Mouse (Mus musculus) intestine, embryonic 14.5 days (tissue): ENCODE results near the gene Agbl3. TPM values are rescaled to one million over a fixed set of nuclear protein-coding genes. Genes with fewer than 3 reads are reported as not detected.

Source experiments
- ATAC-seq: fragments of 200-750 bp; cut with Nextera tagmentation; replicated peaks from 2 replicates; pipeline ENCODE4 v1.8.0; 2017; ENCODE audit warnings: low read depth, moderate number of reproducible peaks, moderate TSS enrichment, moderate library complexity; ENCODE audit not compliant: low FRiP score, low TSS enrichment
- DNase-seq: peaks from one replicate; pipeline ENCODE4 v3.0.0-alpha.2; 2018; ENCODE audit warnings: low spot score
- H3K27ac ChIP-seq: fragments of 300-500 bp; sonication (generic); 2 replicates; pipeline ENCODE4 v1.5.1; 2014; ENCODE audit warnings: low read depth, mild to moderate bottlenecking, control low read depth
- H3K27me3 ChIP-seq: fragments of 300-500 bp; sonication (generic); replicated peaks from 2 replicates; pipeline ENCODE4 v1.6.1; 2014; ENCODE audit warnings: low read length, control low read depth; ENCODE audit not compliant: control insufficient read depth, insufficient read depth
- H3K36me3 ChIP-seq: fragments of 300-500 bp; sonication (generic); 2 replicates; pipeline ENCODE4 v1.6.1; 2014; ENCODE audit warnings: low read length, control low read depth; ENCODE audit not compliant: control insufficient read depth, insufficient read depth
- H3K4me1 ChIP-seq: fragments of 300-500 bp; sonication (generic); replicated peaks from 2 replicates; pipeline ENCODE4 v1.6.1; 2014; ENCODE audit warnings: low read length, control low read depth, mixed read lengths; ENCODE audit not compliant: control insufficient read depth, insufficient read depth
- H3K4me2 ChIP-seq: fragments of 300-500 bp; sonication (generic); 2 replicates; pipeline ENCODE4 v1.6.1; 2014; ENCODE audit warnings: low read length
- H3K4me3 ChIP-seq: fragments of 300-500 bp; sonication (generic); 2 replicates; pipeline ENCODE4 v1.5.1; 2014; ENCODE audit warnings: low read depth, low read length, control low read depth, mixed read lengths
- H3K9ac ChIP-seq: fragments of 300-500 bp; sonication (generic); 2 replicates; pipeline ENCODE4 v1.6.1; 2014; ENCODE audit warnings: mild to moderate bottlenecking, low read length
- H3K9me3 ChIP-seq: fragments of 300-500 bp; sonication (generic); 2 replicates; pipeline ENCODE4 v1.6.1; 2016; ENCODE audit warnings: low read length, control low read depth; ENCODE audit not compliant: control insufficient read depth
- WGBS: fragments of 180-500 bp; shearing (Covaris S2); extraction: QIAGEN DNeasy Blood & Tissue Kit; methylation state at CpG from one replicate; pipeline ENCODE4 v1.1.7; 2014; 5-methylcytosine and 5-hydroxymethylcytosine counted together
- polyA plus RNA-seq: library from polyadenylated mRNA; unstranded; fragments of >200 nt; fragmentation: Nextera tagmentation; extraction: Ambion mirVana; gene quantifications from 2 replicates; pipeline ENCODE4 v1.2.1, GENCODE M21; 2014

The Agbl3 gene
- polyA plus RNA-seq, 1 experiment from 2014 or later, result 5.2 TPM

DNA sequence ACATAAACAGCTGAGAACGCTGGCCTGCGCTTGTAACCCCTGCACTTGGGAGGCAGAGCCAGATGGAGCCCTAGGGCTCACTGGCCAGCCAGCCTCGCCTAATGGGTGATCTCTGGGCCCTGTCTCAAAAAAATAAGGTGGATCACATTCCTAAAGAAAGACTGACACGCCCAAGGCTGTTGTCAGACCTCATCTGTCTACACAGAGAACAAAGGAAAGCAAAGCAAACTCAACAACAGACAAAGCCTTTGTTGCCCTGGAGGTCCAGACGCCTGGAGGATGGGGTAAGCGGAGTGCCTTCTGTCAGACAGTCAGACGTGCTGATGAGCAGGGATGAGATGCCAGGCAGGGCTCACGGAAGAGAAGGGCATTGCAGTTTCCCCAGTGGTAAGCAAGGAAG, 86.6 kb downstream of the Agbl3 start:
- ATAC-seq, result no peak
- Histone ChIP-seq H3K27ac (no peak overlapping the region), H3K4me3 (no peak overlapping the region), H3K27me3 (no peaks in the 10 kb centered on the region), H3K4me1 (peaks cover 6% of the 10 kb centered on the region), H3K4me2 (no peak overlapping the region), H3K9me3 (no peaks in the 10 kb centered on the region), H3K9ac (no peak overlapping the region), H3K36me3 (no peaks in the 10 kb centered on the region)
- 61% methylated on average over 8 of the region's 8 CpGs for WGBS
- DNase-seq, result no peak

DNA sequence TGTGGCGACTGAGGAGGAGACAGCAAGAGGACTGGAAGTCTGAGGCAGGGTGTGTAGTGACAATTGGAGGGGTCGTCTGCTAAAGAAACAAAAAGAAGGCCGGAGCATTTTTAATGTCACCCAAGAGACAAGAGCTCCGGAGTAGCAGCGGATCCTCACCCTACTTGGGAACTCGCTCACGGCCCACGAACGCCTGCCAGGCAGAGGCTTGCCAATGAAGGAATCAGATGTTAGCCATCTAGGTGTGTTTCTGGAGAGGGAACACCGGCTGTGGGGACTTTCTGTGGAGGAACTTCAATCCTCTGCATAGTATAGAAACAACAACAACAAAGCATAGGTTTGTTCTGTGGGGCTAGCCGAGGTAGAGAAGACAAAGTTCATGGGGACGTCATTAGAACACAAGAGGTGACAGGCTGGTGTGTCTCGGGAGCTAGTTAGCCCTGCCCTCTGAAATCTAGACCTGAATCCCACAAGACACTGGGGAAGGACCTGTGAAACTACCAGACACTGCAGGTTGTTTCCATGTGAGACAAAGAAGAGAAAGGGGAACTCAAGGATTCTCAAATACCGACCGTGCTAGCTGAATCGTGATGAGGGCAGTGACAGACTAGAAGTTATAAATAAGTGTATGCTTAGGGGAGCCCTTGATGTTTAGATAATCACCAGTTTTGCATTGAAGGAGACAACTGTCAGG, 87.2 kb downstream of the Agbl3 start:
- H3K9ac ChIP-seq, result no peak overlapping the region
- H3K9me3 ChIP-seq, result no peaks in the 10 kb centered on the region
- DNase-seq (no peak), ATAC-seq (no peak)
- no peaks in the 10 kb centered on the region for H3K27me3 ChIP-seq
- no peak overlapping the region for H3K4me2 ChIP-seq
- no peak overlapping the region for H3K4me3 ChIP-seq
- peaks cover 6% of the 10 kb centered on the region for H3K4me1 ChIP-seq
- no peaks in the 10 kb centered on the region for H3K36me3 ChIP-seq
- 79% methylated on average over 16 of the region's 16 CpGs for WGBS
- no peak overlapping the region for H3K27ac ChIP-seq

DNA sequence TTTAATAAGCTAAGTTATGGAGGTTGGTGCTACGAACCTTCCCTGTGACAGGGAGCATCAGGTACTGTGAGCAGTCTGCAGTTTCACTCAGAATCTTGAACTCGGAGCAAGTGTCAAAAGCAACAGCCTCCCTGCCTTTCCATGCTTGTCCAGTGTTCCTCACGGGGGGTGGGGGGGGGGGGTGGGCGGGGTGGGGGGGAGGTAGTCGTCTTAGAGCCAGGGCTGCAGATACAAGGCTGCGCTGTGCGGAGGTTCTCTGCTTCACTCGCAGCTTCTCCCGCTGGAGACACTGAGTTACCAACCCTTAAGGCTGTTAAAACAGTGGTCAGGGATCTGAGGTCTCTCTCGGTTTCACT, 87.7 kb downstream of the Agbl3 start:
- no peak for ATAC-seq

DNA sequence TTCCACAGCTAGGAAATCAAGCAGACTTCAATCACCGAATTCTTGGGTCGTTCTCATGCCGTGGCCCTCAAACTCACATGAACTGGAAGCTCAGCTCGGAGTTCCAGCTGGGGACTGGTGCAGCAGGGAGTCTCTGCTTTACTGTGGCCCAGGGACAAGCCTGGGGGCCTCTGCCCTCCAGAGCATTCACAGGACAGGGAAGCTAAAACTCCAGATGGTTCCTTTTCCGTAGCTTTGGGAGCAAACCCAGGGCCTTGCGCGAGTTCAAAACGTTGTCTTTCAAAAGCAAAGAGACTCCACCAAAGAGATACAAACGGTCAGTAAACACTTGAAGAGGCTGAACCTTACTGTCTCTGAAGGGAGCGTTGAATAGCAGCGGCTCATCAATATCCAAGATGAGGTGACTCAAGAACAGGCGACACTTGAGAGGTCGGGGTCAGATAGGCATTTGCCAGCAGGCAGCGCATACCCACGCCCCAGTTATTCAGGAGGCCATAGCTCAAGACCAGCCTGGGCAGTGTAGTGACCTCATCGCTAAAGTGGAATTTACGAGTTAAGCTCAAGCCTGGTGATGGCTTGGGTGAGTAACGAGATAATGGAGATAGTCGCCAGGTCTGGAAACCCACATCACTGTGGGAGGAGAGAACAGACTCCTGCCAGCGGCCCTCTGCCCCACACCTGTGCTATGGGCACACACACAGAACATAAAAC, 88.4 kb downstream of the Agbl3 start:
- Histone ChIP-seq H3K4me3 (no peak overlapping the region), H3K9ac (no peak overlapping the region), H3K27ac (no peak overlapping the region), H3K4me2 (no peak overlapping the region), H3K4me1 (peaks cover 6% of the 10 kb centered on the region; the same call in 1 of the 2 replicates), H3K36me3 (no peaks in the 10 kb centered on the region; the same call in 1 of the 2 replicates), H3K27me3 (no peaks in the 10 kb centered on the region), H3K9me3 (no peaks in the 10 kb centered on the region)
- ATAC-seq (no peak), DNase-seq (no peak)
- 75% methylated on average over 20 of the region's 20 CpGs for WGBS

More for the DNA sequence above, 87.7 kb downstream of the Agbl3 start:
- no peak for DNase-seq
- Histone ChIP-seq H3K4me3 (no peak overlapping the region), H3K9ac (no peak overlapping the region), H3K4me2 (no peak overlapping the region), H3K27ac (no peak overlapping the region), H3K36me3 (no peaks in the 10 kb centered on the region; the same call in 1 of the 2 replicates), H3K9me3 (no peaks in the 10 kb centered on the region), H3K4me1 (peaks cover 6% of the 10 kb centered on the region), H3K27me3 (no peaks in the 10 kb centered on the region)
- WGBS, result 77% methylated on average over 10 of the region's 10 CpGs

DNA sequence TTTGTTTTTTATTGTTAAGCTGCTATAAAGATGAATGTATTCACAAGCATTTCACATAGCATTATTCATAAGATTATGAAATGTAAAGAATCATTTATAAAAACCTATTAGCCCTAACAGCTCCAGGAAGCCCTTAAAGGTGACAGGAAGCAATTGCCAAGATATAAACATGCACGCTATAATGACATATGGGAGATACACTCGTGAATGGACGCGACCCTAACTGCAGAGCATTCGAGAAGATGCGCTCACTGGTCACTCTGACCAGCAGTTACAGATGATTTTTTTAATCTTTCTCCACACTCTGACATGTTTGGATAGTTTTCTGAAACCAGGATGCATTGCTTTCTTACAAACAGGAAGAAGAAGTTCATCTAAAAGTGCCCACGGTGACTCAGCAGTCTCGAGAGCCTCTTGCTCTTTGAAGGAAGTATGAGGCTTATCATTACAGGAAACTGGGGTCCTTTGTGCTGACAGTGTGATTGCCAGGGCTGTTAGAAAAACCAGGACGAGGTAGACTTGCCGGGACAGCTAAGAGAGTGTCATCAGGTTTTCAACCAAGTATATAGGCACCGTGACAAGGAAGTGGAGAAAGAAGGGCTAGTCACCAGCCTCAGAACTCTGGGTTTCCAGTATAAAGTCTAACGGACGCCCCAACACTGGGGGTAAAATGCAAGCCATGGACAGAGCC, 89.1 kb downstream of the Agbl3 start:
- Histone ChIP-seq H3K27me3 (no peaks in the 10 kb centered on the region), H3K4me2 (no peak overlapping the region), H3K4me3 (no peak overlapping the region), H3K9ac (no peak overlapping the region), H3K4me1 (peaks cover 6% of the 10 kb centered on the region; the same call in 1 of the 2 replicates), H3K36me3 (peaks cover 3% of the 10 kb centered on the region; the same call in 1 of the 2 replicates), H3K27ac (no peak overlapping the region), H3K9me3 (no peaks in the 10 kb centered on the region)
- DNase-seq (no peak), ATAC-seq (no peak)
- WGBS, result 57% methylated on average over 13 of the region's 13 CpGs

DNA sequence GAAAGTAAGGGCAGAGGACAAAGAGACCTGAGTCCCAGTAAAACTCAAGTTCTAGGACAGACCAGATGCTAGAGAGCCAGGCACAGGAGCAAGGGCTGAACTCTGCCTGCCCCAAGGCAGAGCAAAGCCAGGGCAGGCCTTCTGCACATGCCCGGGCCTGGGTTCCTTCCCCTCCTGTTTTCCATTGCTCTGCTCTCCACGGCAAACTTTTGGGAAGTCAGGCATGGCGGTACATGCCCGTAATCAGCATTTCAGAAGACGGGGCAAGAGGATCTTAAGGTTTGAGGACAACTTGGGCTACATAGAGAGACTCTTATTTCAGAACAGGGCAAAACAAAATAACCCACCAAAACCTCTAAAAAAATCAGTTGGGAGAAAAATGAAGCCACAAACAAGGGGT, 89.9 kb downstream of the Agbl3 start:
- no peaks in the 10 kb centered on the region for H3K9me3 ChIP-seq
- DNase-seq, result peak; percentile 34
- peaks cover 4% of the 10 kb centered on the region; the same call in 1 of the 2 replicates for H3K36me3 ChIP-seq
- 92% methylated on average over 5 of the region's 5 CpGs for WGBS
- ATAC-seq, result no peak
- H3K4me3 ChIP-seq, result no peak overlapping the region
- no peak overlapping the region for H3K9ac ChIP-seq
- H3K4me1 ChIP-seq, result peaks cover 6% of the 10 kb centered on the region; the same call in 1 of the 2 replicates
- H3K27ac ChIP-seq, result no peak overlapping the region
- no peak overlapping the region for H3K4me2 ChIP-seq
- no peaks in the 10 kb centered on the region for H3K27me3 ChIP-seq

DNA sequence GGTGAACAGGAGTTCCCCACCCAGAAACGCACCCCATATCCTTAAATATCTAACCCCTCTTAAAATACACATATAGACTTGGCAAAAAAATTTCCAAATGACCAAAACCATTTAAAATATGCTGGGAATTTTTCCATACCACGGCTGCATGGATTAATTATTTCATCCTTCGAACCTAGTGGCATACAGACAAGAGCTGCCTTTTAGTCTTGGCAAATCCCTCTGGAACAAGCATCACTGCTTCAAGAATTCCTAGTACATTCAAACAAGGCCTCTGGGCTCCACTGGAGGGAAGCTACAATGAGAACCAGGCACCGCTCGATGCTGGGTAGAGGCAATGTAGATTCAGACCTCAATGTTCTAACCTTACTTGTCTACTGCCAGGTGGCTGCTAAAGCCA, 90.5 kb downstream of the Agbl3 start:
- no peak overlapping the region for H3K4me2 ChIP-seq
- peaks cover 5% of the 10 kb centered on the region; the same call in 1 of the 2 replicates for H3K4me1 ChIP-seq
- 72% methylated on average over 5 of the region's 5 CpGs for WGBS
- no peak for DNase-seq
- H3K9ac ChIP-seq, result no peak overlapping the region
- H3K4me3 ChIP-seq, result no peak overlapping the region
- peaks cover 4% of the 10 kb centered on the region; the same call in 1 of the 2 replicates for H3K36me3 ChIP-seq
- H3K27ac ChIP-seq, result no peak overlapping the region
- ATAC-seq, result no peak
- no peaks in the 10 kb centered on the region for H3K9me3 ChIP-seq
- H3K27me3 ChIP-seq, result no peaks in the 10 kb centered on the region

DNA sequence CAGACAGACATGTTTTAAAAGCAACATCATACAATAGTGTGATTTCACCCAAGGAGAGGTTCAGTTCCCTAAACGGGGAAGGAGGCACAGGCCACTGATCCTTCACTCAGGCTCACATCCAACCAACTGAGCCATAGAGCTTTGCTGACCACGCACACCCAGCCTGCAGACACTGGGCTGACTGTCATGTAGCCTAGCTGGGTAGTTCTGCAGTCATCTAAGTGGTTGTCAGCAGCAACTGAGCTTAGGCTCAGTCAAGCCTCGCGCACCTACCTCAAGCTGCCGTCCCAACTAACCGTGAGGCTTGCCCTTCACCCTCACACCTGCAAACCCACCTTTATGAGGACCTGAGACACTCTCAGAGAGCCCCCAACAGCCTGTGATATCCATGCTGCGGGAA, 91.7 kb downstream of the Agbl3 start:
- peaks cover 4% of the 10 kb centered on the region; the same call in 1 of the 2 replicates for H3K36me3 ChIP-seq
- H3K27me3 ChIP-seq, result no peaks in the 10 kb centered on the region
- WGBS, result 88% methylated on average over 7 of the region's 7 CpGs
- H3K4me3 ChIP-seq, result no peak overlapping the region
- DNase-seq, result peak; percentile 38
- H3K27ac ChIP-seq, result no peak overlapping the region
- H3K4me1 ChIP-seq, result peaks cover 15% of the 10 kb centered on the region; the same call in 1 of the 2 replicates
- H3K9me3 ChIP-seq, result no peaks in the 10 kb centered on the region
- H3K4me2 ChIP-seq, result no peak overlapping the region
- H3K9ac ChIP-seq, result no peak overlapping the region
- ATAC-seq, result no peak
